Mouse (Mus musculus): ENCODE measurements around the gene 9930022D16Rik.

Gene 9930022D16Rik

DNA sequence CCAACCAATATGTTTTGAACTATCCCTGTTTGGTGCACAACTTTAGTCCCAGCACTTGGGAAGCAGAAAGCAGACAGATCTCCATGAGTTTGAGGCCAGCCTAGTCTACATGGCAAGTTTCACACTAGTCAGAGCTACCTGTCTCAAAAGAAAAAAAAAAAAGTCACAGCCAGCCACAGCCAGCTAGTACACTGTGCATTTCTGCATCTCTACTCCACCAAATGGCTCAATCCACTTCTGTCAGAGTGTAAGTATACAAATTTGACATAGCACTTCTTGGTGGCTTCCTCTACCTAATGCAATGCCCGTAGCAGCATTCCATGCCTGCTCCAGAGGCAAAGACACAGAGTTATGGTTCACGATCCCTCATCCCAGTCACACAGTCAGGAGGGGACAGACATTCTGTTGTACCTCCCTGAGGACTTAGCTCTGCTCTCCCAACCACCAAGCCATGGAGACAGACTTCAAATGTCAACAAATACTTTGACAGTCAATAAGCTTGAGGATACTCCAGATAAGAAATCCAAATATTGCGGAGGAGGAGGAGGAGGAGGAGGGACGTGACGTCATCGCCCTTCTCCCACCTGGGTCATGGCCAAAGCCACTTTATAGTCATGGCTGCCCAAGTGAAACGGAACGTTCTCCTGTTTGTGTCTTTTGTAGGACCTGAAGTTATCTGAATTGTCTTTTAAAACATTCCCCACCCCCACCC, 3.1 kb downstream of the 9930022D16Rik start:
- DNase-seq (ENCODE audit: low read depth, low spot score): no peak

DNA sequence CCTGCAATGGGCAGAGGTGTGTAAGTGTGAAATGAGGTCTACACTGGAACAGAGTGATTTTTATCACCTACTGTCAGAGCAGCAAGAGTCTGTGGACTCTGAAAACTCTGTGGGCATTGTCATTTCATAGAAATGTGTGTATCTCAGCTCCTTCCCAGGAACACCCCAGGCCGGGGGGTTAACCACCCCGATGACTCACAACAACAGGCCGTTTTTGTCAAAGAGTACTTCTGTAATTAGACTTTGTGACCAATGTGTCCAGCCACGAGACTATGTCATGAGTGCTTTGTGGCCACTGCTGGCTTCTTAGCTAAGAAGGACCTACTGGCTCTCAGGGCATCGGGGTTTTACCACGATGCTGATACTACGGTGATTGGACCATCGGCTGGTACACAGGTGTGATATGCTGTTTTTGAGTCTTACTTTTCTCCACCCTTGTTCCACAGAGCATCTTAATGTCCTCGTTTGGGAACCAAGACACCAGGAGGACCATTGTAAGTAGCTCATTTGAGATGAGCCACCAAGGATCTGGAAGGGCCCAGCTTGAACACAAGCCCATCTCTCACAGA, 3.8 kb downstream of the 9930022D16Rik start:
- no peak for DNase-seq (ENCODE audit: low read depth, low spot score)

DNA sequence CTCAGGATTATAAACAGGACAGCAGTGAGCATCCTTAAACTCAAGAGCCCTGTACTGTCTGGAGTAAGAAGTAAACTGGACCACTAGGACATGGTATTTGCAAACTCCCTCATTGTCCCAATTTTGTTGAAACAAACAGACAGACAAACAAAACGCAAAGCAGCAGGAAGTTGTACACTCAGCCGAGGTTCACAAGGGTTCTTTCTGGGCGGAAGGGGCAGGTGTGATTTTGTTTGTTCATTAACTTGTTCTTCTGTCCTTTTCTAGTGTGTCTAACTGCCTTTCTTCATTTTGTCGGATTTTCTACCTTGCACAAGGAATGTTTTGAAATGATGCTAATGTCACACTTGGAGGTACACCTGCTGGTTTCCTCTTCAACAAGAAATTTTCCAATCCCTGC, 5.7 kb downstream of the 9930022D16Rik start:
- no peak for DNase-seq (ENCODE audit: low read depth, low spot score)

DNA sequence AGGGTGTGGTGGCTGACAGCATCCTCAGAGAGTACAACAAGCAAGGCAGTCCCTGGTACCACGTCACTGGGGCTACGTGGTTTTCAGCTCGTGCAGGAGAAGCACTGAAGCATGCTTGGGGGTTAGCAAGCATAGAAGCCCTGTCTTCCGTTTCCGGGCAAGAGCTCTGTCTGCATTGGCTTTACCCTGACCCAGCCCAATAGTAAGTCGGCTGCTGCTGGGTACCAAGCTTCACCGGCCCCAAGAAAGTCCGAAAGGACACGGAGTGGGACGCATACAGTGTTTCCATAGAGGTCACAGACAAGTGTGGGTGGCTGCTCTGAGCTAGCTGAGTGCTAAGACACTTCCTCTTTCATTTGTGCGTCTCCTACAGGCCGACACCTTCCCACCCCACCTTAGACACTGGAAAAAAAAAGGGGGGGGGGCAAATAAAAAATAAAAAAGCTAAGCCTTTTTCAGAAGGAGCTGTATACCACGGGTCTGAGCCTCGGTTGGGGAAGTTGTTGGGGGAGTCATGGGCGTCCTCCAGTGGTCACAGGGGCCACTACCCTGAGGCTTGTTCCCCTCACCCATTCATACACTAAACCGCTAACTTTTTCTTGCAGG, 6.3 kb downstream of the 9930022D16Rik start:
- no peak for DNase-seq (ENCODE audit: low read depth, low spot score)

DNA sequence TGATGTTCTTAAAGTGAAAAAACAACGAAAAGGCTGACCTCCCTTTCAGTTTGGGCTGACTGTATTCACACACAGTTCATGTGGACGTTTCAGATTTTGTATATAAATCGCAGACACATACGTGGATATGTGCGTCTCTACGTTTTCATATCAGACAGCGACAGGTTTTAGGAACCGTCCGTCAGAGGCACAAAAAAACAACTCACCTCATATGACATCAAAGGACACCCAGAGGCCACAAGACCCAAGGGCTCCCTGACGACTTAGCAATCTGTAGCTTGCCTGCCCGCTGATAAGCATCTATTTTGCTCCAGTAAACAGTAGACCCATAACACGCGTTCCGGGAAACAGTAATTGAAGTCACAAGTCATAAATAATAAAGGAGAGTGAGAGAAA, 6.8 kb downstream of the 9930022D16Rik start:
- DNase-seq (ENCODE audit: low read depth, low spot score): no peak

DNA sequence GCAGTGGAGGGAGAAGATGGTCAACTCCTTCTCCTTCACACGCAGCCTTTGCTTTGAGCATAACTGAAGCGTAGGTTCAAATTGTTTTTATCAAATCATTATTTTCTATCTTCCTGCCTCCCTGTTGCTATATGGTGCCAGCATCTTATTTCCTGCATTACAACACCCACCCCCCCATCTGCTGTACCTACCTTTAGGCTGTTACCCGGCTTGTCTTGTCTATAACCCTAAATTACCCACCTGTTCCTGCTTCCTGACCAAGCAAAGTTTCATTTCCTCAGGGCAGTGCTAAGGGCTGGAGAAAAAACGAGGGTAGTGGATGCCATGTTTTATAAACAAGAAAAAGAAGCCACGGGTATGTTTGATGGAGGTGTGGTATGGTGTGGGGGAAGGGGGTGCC, 7.5 kb downstream of the 9930022D16Rik start:
- DNase-seq (ENCODE audit: low read depth, low spot score): no peak

DNA sequence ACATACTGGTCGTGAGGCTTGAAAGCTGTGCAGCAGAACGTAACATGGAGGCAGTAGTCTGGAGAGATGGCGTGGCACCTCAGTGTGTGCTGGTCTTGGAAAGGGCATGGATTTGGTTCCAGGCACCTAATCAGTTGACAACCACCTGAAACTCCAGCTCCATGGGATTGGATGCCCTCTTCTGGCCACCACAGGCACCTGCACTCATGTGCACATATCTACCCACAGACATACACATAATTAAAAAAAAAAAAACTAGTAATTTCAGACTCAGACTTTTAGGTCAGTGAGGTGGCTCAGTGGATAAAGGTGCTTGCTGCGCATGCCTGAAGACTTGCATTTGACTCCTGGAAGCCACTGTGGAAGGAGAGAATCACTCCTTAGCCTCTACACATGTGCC, 8.5 kb downstream of the 9930022D16Rik start:
- no peak for DNase-seq (ENCODE audit: low read depth, low spot score)

DNA sequence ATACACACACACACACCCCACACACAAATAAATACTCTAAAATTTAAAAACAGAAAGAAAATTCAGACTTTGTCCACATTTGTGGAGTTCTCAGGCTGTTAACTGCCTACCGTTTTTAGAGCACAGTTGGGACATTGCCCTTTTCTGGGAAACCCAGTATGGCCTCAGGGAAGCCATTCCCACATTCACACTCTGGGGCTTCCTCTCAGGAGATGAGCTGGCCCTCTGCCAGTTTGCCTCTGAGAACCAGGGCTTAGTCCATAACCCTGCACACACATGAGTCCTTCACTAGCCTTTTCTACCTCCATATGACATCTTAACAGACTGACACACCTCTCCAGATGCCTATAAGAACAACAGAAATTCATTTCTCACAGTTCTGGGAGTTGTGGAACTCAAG, 9.6 kb downstream of the 9930022D16Rik start:
- DNase-seq (ENCODE audit: low read depth, low spot score): no peak

DNA sequence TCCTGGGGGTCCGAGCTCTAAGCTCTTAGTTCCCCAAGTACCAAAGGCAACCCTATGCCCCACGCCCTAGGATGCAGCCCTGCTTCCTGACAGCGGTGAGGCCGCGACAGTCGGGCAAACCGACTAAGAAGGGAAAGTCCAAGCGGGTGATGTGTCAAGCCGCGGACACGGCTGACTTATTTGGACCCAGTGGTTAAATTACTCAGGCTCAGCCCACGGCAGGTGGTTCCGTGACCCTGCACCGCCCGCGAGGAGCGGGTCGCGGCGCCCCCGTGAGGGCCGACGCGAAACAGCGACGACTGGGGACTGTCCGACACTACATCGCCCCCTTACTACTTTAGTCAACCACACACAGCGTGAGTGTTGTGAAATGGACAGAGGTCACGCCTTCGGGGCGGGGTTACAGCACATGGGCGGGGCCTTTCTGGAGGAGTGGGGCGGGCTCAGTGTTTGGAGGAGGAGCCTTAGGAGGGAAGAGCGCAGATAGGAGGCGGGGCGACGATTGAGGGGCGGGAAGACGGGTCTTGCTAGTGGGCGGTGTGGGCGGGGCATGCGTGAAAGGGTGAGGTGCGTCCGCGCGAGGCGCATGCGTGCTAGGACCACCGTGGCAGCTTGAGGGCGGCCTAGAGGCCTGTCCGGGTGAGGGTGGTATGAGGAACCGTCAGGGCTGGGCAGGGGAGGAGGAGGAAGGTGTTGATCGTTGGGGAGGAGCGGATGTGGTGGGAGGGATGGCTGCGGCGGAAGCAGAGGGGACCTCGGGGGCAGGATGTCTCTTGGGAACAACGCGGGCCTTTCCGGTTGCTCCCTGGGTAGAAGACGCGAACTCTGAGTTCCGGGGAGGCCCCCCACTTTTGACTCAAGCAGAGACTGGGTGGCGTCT, 11.9 kb downstream of the 9930022D16Rik start, which contains the start of gene Amz2:
Amz2 (plus strand) TSS at position 555 of the 880 bp plus-strand sequence.
- peak; percentile 99 for DNase-seq (ENCODE audit: low read depth, low spot score)

DNA sequence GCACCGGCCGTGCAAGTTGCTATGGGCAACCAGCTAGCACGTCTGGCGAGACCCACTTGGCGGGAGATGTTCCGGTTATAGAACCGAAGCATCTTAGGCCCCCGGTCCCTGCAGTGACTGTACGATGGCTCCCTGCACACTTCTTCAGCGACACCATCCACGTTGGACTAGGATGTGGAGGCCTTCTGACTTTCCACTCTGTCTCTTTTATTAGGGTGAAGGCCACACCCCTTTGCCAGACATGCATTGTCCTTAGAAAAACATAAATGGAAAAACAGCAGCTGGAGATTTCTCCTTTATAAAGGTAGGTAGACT, 12.5 kb downstream of the 9930022D16Rik start:
- DNase-seq (ENCODE audit: low read depth, low spot score): no peak

DNA sequence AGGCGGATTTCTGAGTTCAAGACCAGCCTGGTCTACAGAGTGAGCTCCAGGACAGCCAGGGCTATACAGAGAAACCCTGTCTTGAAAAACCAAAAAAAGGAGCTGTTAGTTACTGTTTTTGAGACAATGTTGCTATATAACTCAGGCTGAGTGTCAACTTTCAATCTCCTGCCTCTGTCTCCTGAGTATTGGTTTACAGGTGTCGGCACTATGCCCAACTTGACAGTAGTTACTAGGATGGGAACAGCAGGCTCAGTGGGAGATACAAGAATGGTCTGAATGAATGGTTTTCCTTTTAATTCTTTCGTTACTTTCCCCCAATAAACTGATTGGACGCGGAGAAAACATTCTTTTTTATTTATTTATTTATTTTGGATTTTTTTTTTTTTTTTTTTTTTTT, 13.6 kb downstream of the 9930022D16Rik start:
- DNase-seq (ENCODE audit: low read depth, low spot score): no peak

DNA sequence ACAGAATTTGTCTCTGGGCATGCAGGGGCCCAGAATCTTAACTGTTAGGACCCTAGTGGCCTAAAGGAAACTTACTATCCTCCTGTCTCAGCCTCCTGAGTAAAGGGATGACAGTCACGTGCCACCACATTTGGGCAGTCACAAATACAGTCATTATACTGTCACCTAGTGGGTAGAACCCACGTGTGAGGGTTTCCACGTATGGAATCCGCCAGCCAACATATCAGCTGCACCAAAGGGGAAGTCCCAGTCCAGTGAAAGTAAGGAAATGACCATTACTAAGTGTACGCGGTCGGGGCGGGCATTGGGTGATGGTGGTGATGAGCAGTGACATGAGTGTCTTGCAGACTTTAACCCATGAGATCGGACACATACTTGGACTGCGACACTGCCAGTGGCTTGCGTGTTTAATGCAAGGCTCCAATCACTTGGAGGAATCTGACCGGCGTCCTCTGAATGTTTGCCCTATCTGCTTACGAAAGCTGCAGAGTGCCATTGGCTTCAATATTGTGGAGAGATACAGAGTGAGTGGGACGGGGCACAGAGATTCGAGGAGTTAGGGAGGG, 20.6 kb downstream of the 9930022D16Rik start:
- DNase-seq (ENCODE audit: low read depth, low spot score): no peak

DNA sequence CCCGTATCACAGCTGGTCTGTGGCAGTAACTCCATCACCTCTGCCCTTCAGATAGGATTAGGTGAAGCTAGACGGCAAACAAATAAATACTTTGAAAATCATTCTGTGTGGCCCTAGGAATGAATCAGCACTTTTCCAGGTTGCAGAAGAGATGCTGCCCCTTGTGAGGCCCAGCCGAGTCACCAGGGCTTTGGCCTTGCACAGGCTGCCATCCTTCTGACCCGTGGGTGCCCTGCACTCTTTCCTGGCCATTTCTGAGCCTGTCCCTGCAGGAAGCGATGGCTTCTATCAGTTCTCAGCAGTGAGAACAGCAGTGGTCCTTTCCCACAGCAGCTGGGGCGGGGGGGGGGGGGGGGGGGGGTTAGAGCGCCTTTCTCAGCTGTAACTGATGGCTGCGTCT, 23.2 kb downstream of the 9930022D16Rik start:
- DNase-seq (ENCODE audit: low read depth, low spot score): no peak

DNA sequence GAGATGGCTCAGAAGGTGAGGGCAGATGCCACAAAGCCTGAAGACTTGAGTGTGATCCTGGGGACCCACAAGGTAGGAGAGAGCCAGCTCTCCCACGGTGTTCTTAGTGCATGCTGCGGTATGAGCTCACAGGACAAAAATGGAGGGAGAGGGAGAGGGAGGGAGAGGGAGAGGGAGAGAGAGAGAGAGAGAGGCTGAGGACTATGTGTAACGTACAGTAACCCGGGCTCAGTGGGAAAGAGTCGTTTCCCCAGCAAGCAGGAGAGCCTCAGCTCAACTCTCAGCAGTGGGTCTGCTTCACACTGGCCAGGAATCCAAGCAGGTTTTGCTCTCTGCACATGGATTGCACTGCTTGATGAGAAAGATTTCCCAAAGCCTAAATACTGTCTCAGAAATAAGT, 25.5 kb downstream of the 9930022D16Rik start:
- no peak for DNase-seq (ENCODE audit: low read depth, low spot score)

DNA sequence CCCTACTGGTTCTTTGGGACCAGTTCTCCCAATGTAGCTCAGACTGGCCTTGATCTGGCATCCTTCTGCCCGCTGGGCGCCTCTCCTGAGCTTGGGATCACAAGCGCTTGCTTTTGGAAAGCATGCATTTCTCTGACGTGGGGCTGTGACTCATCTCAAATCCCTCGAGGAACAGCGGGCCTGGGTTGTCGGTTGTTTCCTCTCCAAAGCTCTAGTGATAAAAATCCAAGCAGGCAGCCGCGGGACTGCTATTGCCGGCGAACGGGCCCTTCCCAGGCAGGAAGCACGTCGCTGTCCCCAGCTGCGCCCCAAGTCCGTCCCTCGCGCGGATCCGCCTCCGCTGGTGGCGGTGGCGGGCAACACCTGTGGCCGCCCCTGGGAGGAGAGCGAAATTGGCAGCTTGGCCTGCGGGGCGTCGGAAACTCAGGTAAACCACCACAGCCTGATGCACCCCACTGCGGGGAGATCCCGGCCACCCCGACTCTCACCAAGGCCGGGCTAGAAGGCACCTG, 26.2 kb downstream of the 9930022D16Rik start:
- DNase-seq (ENCODE audit: low read depth, low spot score): peak; percentile 47

DNA sequence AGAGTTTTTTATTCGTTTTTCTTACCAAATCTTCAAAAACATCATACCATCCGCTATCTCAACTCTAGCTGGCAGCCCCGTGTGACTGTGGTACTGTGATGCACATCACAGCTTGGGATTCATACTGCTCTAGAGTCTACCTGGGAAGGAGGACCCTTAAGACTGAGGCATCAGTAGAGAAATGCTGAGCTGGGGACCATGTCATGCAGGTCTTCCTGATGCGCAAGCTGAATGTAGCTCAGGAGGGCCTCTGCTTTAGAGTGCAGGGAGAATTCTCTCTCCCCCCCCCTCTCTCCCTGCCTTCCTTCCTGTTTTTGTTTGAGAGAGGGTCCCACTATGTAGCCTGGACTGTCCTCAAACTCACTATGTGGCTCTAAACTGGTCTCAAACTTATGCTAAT, 26.9 kb downstream of the 9930022D16Rik start:
- no peak for DNase-seq (ENCODE audit: low read depth, low spot score)

DNA sequence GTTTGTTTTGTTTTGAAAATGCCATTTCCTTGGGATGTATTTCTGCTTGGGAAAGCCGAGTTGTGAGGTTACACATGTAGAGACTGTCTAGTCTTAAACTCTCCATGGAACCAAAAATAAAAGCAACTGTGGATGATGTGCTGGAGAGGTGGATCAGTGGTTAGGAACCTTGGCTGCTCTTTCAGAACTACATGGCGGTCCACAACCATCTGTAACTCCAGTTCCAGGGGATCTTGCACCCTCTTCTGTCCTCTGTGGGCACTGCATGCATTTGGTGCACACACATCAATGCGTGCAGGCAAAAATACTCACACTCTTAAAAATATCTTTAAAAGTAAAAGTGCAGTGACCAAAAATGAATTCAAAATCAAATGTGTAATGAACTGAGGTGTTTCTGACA, 27.4 kb downstream of the 9930022D16Rik start:
- no peak for DNase-seq (ENCODE audit: low read depth, low spot score)

DNA sequence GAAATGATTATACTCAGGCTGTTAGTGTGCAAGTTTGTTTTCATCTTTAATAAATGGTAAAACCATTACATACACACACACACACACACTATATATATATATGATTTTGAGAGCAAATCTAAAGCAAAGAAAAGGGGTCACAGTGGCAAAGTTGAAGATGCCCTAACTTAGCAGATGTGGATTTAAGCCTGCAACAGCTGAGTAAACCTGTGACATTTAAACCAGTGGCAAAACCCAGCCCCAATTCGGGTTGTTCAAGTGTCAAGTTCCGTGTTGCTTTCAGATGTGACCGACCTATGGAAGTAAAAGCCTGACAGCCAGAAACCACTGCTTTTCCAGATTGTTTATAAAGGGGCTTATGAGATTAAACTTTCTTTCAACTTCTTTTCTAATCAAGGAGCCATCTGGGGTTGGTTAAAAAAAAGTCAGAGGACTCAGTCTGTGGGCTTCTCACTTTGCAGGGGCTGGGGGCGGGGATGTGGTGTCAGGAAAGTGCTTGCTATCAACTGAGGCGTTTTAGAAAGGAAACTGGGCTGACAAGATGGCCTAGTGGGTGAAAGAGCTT, 28.5 kb downstream of the 9930022D16Rik start:
- peak; percentile 21 for DNase-seq (ENCODE audit: low read depth, low spot score)

DNA sequence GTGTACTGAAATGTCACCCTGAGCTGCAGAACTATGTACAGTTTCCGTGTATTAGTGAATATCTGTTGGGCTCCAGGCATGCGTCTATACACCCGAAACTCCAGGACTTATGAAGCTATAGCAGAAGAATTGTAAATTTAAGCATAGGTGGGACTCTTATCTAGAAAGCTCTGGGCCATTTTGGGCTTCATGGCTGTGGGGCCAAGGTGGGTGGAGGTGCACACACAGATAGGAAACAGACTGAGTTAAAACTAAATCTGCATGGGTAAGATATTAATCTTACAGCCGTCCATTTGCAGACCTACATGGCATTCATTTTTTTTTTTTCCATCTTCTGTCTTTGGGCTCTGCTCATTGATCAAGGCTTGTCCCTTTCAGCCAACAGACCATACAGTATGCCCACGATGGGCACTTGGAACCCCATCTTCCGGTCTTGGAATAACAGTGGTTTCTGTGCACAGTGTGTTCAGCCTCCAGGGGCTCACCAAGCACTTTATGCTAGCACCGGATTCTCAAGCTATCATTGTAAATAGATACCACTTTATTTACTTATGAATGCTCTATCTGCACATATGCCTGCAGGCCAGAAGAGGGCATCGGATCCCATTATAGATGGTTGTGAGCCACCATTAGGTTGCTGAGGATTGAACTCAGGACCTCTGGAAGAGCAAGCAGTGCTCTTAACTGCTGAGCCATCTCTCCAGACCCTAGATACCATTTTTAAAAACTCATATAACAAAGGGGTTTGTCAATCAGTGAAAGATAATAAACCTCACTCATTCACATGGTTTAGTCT, 29.9 kb downstream of the 9930022D16Rik start:
- no peak for DNase-seq (ENCODE audit: low read depth, low spot score)

DNA sequence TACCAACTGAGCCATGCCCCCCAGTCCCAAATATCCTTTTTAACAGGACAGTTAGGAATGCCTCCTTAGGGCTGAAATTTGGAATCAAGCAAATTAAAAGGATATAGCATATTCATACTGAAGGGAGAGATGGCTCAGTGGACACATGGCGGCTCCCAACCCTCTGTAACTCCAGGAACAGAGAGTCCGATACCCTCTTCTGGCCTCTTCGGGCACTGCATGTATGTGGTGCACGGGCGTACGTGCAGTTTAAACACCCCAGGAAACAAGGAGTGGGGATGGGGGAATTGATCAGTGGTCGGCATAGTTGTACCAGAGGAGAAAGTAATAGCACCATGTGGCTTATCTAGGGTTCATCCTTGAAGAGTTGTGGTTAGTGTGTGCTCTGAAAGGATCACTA, 30.9 kb downstream of the 9930022D16Rik start:
- no peak for DNase-seq (ENCODE audit: low read depth, low spot score)

Measured in forelimb bud, embryonic 11.5 days (tissue).